Mouse (Mus musculus) gastrocnemius, postnatal 4 days (tissue): ENCODE results near the gene Patj. TPM values are rescaled to one million over a fixed set of nuclear protein-coding genes. Genes with fewer than 3 reads are reported as not detected.
A peak's percentile ranks its signal among the peaks of the same experiment; 100 is the strongest.
"Not testable (repeated sequence)": the region's sequence is repeated elsewhere in the genome, so short reads cannot be mapped to it uniquely, and the experiment has no call there.

ENCODE experiments used
- DNase-seq, 2 experiments: peaks; one replicate each; pipeline ENCODE4 v3.0.0; 2021 to 2022; ENCODE audit warnings: low spot score in 2 of 2, mixed read lengths in 2 of 2
- long read RNA-seq, 2 experiments: library from polyadenylated mRNA; stranded (forward); transcript quantifications; one replicate each; pipeline ENCODE4 v2.0.0; 2021
- total RNA-seq, 2 experiments: library from RNA; stranded (reverse); gene quantifications; 2 replicates each; pipeline ENCODE4 v1.2.3; 2021

Patj gene
- 10 to 100 TPM in 1 of 2 experiments, 1 to 10 TPM in 1; 8.4 to 10.7 TPM for total RNA-seq
- long read RNA-seq, experiment 1, full-length matches to known transcripts = 2 of 8 reads
- long read RNA-seq, experiment 1, partial matches to known transcripts = 2 of 8 reads
- long read RNA-seq, experiment 1, other reads (novel, unspliced or antisense) = 4 of 8 reads
- long read RNA-seq, experiment 2, partial matches to known transcripts = 4 of 6 reads
- long read RNA-seq, experiment 2, other reads (novel, unspliced or antisense) = 2 of 6 reads

DNA sequence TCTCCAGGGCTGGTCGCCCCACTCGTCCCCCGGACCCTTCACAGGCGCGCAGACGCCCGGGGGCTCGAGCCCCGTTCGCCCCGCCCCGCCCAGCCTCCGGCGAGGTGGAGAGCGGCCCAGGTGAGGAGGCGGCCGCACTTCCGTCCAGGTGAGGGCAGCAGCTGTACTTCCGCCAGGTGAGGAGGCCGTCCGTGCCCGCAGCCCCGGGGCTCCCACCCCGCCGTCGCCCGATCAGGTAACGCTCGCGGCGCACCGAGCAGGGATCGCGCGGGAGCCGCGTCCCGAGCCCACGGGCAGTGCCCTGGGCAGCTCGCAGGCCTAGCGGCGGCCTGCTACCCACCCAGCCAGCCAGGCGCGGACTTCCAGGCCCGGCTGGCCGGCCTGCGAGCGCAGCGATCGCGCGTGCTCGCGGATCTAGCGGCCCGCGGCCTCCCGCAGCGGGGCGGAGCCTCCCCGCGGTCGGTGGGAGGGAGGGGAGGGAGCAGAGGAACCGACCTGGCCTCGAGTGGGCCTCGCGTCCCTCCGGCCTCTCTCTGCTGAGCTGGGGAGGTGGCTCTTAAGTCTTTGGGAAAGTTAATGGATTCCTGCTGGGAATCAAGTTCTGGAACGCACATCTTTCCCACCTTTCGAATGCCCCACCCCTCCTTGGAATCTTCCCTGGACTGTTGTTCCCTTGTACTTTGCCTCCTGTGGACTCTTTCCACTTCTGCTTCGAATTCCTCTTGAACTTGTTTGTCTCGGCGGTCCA, at the start of gene Patj:
Gene Patj (plus strand): TSS at position 96 of the 748 bp plus-strand sequence.
- DNase-seq = peak; percentile 40 to 59

DNA sequence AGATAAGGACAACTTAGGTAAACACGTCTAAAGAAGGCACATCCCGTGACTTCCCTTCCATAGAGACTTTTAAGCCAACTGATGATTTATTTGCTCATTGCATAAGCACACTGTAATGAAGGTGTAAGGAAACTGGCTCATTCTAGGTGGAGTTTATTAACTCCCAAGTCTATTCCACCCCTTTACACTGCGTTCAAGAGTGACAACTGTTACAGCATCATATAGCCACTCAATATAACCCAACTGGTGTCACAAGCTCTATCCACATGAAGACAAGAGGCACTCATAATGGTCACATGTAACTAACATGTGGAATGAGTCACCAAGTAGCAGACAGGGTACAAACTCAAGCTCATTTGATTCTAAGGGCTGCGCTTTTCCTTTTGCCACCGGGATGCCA, 47.0 kb upstream of the Patj start:
- no peak for DNase-seq

DNA sequence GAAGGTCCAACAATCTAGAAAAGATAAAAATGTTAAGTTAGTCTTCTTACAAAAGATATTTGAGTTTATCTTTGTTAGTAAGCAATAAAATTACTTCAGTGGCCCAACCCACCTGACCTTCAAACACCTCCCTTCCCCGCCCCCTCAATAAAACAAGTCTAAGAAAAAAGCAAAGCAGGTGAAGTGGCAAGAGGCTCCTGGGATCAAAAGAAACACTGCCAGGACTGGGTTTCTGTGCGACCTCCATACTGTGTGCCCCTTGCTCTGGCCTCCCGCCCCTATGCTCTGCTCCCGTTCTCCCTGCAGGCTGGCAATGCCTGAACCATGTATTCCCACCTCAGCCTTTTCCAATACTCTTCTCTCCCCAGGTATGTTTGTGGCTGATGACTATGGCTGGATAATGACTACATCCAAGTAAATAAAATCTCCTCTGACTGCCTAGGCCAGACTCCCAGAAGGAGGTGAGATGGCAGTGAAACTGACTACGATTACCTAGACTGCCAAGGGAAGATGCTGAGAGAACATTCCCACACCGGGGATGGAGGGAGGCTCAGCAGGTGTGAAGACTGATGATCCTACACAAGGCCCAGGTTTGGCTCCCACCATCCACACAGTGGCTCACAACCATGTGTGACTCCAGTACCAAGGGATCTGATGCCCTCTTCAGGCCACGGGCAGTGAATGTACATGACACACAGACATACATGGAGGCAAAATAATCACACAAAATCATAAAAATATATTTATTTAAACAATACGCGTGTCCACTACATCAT, 37.4 kb upstream of the Patj start:
- no peak for DNase-seq

DNA sequence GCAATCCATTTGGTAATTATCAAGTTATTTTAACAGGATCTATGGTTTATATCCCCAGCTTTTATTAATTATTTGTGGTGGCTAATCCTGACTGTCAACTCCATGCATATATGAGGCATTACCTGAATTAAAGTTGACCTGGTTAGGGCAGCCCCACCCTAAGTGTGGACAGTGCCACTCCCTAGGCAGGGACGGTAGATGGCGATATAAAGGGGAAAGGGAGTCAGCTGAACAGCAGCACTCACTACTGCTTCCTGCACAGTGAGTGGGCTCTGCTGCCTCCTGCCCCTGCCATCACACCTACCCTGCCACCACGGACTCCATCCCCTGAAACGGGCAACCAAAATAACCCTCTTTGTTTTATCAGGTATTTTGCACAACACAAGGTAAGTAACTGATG, 20.2 kb upstream of the Patj start:
- DNase-seq = no peak

DNA sequence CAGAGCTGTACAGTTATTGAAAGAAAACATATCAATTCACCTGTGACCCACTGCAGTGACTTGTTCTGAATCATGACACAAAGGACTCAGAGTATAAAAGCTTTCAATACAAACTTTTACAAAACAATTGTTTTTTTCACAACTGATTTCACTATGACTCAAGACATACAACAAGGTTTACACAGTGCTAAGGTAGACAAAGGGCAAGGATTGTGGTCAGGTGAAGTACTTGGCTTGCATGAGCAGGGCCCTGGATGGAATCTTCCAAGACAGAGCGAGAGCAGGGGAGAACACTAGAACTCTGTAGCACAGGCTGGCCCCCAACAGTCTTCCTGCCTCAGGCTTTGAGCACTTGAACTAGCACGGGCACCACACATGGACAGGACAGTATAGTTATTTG, 18.6 kb upstream of the Patj start:
- no peak for DNase-seq

DNA sequence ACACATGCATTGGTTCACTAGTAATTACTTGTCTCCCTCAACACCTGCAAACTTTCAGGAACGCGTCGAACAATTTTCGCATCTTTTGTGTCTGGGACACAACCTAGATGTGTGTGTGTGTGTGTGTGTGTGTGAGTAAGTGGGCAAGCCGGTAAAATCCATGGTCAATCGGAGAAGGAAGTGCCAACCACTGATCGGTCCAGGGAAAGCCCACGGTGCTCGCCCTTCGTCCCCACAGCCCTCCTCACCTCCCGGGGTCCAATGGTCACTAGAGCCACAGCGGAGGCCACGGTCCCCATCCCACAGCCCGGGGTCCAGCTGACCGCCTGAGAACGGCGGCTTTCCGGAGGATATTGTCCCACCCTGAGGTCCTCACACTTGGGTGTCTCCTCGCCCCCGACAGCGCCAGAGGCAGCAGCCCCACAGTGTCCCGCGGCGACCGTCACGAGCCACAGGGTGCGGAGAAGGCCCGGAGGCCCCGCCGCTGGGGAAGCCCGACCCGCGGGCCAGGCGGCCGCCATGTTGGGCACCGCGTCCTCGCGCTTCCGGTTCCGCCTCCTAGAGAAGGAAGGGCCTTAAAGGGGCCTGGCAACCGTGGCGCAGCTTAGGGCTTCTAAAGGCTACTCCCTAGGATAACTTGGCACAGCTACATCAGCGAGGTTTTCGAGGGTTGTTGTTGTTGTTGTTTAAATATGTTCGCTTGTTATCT, 12.7 kb upstream of the Patj start, which contains the start of gene Tm2d1:
Gene Tm2d1 (minus strand): TSS at position 591 of the 709 bp plus-strand sequence.
- peak; percentile 78 to 83 for DNase-seq

DNA sequence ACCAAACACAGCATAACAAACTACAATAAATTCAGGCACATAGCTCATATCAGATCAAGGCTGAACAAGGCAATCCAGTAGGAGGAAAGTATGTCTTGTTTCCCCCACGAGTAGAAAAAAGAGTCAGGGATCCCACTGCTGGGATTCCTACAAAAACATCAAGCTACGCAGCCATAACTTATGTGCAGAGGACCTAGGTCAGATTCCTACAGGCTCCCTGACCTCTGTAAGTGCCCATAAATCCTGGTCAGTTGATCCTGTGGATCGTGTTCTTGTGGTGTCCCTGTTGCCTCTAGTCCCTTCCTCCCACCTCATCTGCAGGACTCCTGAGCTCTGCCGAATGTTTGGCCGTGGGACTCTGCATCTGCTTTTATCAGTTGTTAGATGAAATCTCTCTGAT, 10.5 kb upstream of the Patj start:
- no peak for DNase-seq

DNA sequence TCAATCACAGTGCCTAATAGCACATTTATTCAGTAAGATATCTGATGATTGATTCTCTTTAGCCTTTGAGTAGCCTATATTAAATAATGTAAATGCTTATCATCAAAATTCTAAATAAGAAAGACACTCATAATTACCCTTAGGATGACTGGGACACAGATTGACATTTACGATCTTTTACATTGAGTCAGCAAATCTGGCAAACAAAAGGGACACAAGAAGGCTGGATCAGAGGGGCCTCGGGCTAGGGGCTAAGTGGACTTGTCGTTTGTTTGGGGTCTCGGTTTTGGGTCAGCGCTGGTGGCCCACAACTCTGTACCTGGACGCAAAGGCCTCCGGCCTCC, 267 bp upstream of the Patj start:
- DNase-seq = no peak

DNA sequence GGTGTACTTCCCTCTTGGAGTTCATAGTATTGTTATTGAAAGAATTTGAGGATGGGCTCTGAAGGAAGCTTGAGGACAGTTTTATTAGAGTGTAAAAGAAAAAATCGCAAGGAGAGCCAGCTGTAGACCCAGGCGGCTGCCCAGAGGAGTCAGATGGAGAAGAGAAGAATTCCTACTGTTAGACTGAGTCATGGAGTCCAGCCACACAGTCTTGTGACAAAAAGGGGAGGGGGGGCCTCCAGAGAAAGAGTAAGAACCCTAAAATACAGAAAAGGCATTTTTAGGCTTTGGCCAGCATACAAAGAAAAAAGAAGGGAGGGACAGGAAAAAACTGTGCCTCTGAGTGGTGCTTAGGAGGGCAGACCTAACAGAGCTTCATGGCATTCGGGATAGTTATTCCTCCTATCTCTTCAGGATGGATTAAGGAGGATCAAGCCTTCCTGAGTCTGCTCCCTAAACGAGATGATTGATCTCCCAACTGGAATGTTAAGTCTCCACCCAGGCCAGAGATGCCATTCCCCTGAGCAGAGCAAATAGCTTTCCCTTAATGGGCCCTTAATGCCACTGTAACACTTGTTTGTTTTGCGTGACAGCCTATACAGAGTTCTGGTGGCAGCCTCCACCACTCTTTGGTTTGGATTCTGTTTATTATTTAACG, 5.5 kb downstream of the Patj start:
- no peak for DNase-seq

DNA sequence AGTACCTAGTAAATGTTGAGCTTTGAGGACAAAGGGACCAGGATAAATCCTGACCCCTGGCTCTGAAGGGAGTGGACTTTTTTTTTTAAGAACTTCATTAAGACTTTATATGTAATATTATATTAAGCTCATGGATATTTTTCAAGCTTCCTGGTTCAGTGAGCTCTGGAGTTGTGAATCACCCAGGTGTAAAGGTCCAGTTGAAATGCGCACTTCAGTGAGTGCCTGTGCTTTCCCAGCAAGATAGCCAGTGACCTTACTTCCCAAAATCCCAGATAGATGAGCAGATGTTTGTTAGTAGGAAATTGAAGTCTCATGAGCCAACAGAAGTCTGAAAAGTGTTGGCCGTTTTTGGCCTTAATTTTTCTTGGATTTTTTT, 6.0 kb downstream of the Patj start:
- DNase-seq = no peak

DNA sequence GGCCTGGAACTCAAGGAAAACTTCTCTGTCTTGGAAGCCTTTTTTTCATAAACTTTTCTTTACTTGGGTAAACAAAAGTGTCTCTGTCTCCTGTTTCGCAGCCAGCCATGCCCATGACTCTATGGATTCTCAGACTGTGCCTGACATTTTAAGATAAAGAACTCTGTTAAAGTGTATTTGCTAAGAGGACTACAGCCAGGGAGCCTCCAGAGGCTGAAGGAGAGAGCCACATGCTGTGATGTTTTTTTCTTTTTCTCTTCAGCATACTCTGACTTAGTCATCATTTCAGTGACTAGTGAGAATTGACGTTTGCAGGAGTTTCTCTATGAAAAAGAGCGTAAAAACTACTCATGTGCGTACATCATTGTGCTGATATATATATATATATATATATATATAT, 7.9 kb downstream of the Patj start:
- no peak for DNase-seq

DNA sequence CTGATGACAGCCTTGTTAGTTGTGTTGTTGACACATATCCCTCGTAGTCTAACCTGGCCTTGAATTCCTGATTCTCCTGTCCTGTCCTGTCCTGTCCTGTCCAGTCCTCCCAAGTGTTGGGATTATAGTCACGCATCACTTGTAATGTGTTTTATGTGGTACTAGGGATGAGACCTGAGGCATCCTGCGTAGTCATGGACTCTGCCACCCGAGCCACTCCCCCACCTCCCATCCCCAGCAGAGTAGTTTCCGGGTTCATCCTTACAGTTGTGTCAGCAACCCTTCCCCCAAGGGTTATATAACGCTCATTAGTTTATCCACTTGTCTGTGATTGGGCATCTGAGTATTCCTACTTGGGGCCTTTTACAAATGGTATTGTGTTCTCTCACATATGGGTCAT, 8.8 kb downstream of the Patj start:
- DNase-seq = no peak

DNA sequence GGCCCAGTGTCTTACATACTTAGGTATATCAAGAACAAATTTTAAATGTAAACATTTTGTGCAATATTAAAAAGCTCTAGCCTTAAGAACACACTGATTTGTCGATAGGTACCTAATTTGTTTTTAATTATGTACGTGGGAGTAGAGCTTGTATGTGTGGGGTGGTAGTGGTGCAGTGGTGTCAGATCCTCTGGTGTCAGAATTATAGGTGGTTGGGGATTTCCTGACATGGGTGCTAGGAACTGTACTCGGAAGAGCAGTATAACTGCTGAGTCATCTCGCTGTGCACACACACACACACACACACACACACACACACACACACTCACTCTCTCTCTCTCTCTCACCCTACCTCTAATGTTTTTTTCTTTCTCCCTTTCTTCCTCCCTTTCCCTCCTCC, 12.9 kb downstream of the Patj start:
- no peak for DNase-seq

DNA sequence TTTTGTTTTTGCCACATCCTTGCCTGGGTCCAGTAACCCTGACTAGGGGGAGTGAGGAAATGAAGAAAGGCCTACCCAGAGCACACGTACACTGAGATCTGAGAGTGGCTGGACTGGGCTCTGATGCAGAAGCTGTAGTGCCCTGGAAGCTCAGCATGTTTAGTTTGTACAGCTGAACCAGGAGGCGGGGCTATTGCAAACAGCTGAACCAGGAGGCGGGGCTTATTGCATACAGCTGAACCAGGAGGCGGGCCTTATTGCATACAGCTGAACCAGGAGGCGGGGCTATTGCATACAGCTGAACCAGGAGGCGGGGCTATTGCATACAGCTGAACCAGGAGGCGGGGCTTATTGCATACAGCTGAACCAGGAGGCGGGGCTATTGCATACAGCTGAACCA, 19.6 kb downstream of the Patj start:
- DNase-seq = not testable (repeated sequence)

DNA sequence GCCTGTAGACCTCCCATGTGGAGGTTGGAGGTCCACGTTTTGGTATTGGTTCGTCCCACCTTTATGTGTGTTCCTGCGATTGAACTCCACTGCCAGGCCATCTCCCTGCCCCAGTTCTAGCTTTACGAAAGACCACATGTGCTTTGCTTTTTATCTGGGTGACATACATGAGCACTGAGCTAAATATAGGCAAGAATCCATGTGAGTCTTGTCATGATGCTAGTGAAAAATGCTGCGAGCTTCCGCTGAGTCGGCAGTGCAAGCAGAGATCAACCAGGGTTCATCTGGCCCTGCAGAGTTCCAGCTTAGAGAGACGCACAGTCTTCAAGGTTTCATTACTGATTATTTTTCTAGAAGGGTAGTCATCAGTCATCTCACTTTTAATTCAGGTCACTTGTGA, 32.8 kb downstream of the Patj start:
- DNase-seq = no peak

DNA sequence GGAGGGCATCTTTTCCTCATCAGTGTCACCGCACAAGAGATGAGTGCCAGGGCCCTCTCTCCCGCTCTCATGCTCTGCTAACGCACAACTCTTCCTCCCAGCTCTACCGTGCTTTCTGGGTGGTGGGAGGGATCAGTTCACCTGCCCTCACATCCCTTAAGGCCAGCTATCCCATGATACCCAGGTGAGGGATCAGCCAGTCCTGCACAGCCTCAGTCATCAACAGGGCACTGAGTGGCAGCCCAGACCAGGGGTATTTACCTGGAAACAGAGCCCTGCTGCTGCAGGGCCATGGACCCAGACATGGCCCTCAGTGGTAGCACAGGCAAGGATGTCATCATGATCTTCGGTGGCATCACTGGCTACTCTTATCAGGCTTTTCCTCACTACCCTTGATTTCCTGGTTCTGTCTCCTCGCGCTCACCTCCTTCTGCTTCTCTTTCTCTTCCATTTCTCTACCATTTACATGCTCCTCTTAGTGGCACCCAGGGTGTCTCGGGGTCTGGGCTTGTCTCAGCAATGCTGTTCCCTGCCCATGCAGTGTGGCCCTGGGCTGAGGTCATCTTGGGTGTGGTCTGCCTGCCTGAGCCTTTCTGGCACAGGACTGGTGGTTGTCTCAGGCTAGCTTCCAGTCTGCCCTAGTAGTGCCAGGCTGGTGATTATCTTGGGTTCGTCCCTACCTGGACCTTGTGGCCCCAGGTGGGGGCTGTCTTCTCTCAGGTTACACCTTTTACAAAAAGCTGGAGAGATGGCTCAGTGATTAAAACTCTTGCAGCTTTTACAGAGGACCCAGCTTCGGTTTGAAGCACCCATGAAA, 40.3 kb downstream of the Patj start:
- DNase-seq = no peak

DNA sequence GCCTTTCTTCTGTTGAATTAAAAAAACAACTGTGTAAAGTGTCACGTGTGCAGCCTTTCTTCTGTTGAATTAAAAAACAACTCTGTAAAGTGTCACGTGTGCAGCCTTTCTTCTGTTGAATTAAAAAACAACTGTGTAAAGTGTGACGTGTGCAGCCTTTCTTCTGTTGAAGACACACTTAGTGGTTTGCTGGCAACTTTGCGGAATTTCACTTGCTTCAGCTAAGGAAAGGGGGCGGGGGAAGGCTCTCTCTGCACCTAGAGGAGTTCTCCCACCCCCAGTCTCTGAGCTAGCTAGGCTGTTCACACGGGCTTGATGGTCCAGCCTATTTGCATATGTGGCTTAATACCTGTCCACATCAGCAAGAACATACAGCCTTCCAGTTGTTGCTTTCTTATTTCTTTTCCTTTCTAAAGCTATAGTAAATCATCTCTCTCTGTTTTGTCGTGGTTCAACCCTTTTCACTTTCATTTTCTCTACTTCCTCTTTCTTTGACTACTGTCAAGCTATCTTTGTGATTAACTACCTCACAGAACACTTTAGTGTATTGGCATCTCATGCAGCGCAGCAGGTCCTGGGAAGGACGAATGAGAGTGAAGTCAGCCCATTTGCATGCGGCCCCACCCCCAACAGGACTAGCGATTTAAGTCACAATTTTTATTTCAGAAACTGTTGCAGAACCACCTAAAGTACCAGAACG, 41.2 kb downstream of the Patj start:
- DNase-seq = no peak

DNA sequence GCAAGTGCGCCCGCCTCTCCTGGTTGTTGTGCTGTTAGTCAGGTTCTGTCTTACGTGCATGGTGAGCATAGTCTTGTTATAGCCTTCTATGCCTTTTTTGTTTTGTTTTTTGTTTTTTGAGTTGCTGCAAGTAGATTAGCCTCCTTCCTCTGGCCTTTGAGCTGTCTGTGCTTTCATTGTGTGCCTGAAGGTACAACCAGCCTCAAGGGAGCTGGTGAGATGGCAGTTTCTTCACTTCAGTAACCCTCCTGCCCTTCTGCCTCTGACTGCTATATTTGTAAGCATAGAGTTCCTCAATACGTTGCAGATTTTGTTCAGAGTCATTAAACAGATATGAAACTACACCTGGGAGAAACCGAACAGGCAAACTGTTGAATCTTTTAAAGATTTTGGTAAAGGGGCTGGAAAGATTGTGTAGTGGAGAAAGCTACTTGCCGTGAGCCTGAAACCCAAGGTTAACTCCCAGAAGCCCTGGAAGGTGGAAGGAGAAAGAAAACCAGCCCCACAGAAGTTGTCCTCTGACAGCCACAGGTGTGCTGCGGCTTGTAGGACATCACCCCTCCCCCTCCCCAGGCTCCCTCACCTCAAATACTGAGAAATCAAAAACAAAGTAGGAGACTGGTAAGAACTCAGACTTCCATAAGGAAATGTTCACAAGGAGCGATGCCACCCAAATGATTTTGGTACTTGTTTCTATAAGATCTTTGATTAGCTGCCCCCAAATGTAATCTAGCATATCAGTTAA, 43.8 kb downstream of the Patj start:
- no peak for DNase-seq

DNA sequence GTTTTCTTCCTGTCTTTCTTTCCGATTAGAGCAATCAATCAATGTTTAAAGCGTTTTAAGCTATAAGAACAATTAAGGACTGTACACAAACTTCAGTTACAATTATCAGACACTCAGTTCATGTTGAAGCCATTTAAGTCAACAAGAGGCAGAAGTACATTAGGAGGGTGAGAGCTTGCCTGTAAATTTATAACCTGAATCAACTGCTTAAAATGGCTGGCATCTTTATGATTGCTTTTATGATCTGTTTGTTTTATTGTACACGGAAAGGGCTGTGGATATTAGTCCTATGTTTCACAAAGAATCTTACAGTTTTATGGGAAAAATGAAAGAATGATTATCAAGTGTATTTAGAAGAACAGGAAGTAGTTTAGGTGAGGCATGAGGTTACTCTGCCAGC, 45.7 kb downstream of the Patj start:
- DNase-seq = no peak
